Mouse (Mus musculus) kidney, adult 9 months (tissue): ENCODE measurements around the gene Myh6.
A peak's percentile ranks its signal among the peaks of the same experiment; 100 is the strongest.
"Not testable (repeated sequence)": the region's sequence is repeated elsewhere in the genome, so short reads cannot be mapped to it uniquely, and the experiment has no call there.

ENCODE experiments used
- DNase-seq: peaks from one replicate; pipeline ENCODE4 v3.0.0; 2022

Myh6 gene

DNA sequence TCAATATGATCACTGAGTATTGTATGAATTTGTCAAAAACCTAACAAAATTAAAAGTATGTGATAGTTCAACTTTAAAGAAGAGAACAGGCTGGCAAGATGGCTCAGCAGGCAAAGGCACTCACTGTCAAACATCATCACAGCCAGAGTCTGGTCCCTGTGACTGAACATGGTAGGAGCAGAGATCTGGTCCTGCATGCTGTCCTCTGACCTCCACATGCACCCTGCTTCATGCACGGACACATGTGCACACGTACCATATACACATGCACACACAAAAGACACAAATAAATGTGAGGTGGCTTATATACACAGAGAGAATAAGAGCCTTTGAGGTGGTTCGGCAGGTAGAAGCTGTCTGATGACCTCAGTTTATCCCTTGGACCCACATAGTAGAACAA lies 11.2 kb downstream of the Myh6 start:
- no peak for DNase-seq

DNA sequence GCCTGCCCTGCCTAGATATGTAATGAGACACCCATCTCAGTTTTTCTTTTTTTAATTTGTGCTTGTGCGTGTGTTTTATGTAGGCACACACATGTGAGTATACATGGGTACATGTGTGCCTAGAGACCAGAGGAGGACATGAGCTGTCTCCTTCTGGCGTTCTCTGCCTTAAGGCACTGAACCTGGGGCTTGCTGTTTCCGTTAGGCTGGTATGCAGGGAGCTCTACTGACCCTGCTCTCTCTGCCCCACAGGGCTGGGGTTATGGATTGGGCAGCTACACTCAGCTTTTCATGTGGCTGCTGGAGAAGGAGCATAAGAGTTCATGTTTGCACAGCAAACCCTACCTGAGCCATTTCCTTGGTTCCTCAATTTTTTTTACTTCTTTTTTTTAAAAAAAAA lies 12.3 kb downstream of the Myh6 start:
- no peak for DNase-seq

DNA sequence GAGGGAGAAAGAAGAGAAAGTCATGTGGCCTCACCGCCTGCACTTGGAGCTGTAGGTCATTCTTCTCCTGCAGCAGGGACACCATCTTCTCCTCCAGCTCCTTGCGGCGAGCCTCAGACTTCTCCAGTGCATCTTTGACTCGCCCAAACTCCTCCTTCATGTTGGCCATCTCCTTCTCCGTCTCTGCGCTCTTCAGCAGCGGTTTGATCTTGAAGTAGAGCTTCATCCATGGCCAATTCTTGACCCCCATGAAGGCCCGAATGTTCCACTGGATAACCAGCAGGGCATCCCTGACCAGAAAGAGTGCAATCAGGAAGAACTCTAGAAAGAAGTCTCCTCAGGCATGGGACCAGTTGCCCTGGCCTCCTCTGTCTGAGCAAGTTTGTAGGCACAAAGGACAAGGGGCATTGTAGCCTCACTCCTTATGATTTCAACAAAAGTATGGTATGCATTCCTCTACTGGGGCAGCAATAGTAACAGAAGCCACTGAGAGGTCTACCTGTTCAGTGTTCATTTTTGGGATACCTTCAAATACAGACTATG lies 13.0 kb downstream of the Myh6 start:
- no peak for DNase-seq

DNA sequence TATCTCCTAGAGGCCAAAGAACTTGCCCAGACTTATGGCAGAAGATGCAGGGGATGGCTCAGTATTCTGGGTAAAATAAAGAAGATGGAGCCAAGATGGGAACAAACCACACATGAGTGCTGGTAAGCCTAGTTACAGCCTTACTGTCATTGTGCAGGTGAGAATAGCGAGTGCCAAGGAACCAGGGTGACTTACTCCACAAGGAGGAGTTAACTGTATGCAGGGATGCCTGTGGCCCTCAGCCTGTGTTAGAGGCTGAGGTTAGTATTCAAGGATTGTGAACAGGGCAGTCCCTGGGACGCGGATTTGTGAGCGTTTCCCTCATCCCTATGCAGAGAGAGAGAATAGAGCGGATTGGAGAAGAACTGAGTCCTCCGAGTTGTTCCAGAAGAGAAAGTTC lies 15.1 kb downstream of the Myh6 start:
- no peak for DNase-seq

DNA sequence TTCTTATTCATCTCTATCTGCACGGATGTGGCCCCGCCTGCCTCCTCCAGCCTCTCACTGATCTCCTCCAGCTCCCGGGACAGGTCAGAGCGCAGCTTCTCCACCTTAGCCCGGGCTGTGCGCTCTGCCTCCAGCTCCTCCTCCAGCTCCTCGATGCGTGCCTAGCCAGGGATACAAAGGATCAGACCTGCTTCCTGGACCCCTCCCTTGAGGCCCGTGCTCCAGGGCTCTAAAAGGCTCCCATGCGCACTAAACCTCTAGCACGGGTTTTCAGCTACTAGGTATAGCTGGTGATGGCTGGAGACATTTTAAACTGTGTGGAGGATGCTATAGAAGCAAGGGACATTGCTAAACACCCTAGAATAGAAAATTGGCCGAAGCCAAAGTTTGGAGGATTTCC lies 16.2 kb downstream of the Myh6 start:
- no peak for DNase-seq

DNA sequence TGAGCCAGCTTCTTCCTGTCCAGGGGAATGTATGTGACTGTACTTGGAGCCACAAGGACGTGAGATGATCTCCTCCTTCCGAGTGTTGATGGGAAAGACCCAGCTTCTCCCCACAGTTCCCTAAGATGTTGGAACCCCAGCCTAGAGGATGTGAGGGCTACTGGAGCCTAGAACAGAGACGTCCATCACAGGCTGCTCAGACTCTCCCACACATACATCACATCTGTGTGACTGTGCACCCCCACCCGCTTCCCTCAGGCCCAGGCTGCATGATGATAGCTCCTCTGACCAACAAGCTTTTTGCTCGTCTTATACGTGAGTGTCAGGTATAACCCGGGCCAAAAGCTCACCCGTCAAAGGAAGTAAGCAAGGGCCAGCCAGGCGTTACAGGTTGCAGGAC lies 17.9 kb downstream of the Myh6 start:
- DNase-seq, result no peak

DNA sequence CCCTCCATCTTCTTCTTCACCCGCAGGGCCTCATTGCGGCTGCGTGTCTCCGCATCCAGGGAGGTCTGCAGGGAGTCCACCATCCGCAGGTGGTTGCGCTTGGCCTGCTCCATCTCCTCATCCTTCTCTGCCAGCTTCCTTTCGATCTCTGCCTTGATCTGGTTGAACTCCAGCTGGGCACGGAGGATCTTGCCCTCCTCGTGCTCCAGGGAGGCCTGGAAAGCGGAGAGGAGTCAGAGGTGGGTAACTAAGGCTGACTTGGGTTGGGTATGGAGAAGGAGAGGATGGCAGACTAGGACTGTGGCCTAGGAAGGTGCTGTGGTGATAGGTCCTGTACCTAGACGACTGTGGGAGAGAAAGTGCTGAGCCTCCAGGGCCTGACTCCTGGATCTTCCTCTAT lies 19.7 kb downstream of the Myh6 start:
- DNase-seq, result not testable (repeated sequence)

DNA sequence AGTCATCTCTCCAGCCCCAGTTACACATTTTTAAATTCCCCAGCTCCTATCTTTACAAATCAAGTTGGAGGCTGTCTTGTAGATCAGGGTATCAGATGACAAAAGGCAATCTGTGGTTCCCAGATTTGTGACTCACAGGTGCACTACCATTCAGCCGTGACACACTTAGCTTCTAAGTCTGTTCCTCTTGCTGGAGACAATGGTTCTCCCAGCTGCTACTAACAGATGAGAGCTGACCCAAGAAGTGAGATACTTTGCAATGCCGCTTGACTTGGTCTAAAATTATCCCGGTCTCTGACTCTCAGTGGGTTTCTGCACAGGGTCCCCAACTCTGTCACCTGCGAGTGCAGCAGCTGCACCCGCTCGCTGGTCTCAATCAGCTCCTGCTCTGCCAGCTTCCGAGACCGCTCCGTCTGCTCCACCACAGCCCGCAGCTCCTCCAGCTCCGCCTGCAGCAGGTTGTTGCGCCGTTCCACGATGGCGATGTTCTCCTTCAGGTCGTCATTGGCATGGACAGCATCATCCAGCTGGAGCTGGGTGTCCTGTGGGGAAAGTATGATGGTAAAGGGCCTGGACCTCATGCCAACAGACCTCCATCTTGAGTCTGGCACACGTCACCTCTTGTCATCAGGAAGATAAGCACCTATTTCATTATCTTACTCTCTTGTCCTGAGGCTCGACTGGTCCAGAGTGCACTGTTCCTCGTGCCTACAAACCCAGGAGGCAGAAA lies 20.6 kb downstream of the Myh6 start:
- DNase-seq, result no peak

DNA sequence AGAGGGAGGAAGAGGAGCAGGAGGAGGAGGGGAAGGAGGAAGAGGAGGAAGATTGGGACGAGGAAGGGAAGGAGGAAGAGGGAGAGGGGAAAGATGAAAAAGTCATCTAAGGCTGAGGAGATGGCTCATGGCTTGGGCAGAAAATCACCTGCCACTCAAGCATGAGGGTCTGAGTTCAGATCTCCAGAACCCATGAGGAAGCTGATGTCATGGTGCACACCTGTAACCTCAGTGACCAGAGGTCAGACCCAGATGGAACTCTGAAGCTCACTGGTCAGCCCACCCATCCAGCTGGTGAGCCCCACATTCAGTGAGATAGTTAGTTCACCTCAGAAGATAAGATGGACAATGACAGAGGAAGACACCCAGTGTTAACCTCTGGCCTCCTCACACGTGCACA lies 21.8 kb downstream of the Myh6 start:
- DNase-seq, result no peak

DNA sequence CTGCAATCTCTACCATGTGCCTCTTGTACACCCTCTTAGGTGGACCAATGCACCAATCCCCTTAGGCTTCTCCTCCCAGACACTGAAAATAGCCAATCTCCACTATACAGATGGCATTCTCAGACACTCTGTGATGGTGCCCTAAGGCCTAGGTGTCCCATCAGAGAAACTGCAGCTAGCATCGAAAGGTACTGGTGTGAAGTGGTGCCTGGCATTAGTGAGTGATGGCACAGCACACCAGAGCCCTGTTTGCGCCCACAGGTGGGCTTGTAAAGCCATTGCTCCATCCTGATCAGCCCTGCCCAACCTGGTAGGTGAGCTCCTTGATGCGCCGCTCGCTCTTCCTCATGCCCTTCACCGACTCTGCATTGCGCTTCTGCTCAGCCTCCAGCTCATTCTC lies 22.8 kb downstream of the Myh6 start:
- no peak for DNase-seq

DNA sequence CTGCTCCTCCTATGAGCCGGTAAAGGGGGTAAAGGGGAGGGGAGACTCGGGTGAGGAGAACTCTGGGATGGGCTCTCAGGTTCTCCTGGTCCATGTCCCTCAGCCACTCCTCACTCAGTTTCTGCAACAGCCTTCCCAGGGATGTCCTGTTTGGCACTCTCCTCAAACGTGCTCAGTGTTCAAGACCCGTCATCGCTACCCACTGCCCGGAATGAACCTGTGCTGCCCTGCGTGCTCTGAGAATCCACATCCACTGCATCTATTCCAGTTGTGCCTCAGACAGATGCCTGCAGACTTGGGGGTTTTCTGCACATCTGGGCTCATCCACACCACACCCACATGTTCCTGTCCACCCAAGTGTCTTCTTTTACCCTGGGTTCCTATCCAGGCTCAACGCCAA lies 24.2 kb downstream of the Myh6 start:
- DNase-seq, result no peak

DNA sequence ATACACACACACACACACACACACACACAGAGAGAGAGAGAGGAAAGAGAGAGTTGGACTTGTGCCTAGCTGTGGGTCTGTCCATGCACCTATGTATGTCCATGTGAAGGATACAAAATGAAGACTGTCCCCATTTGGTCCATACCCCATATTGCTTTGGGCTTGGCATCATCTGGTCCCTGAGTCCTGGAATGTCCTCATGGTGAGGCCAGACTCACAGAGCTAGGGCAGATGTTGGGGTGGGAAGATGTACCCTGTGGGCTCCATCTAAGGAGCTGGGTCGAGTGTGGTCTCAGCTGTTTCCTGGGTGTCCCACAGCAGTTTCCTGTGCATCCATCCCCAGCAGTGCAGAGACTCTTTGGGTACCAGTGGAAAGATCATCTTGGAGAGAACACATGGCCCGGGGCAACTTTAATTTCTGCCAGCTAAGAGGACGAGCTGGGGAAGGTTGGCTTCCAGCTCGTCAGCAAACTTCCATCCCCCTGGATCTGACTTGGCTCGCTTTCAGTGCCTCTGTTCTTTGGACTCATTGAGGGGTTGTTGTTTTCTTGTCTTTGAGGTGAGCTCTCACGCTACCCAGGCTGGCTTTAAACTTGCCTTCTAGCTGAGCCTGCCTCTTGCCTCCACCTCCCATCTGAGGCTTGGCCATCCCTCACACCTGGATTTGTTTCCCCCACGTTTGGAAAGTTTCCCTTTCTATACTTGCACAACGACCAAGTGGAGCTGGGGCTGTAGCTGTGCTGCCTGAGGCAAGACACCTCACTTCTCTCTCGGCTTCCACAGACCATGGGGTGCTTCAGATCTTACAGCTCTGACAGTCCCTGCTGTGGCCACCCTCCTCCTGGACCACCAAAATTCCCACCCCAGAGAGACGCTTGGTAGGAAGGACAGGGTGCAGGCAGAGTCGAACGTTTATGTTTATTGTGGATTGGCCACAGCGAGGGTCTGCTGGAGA lies 25.4 kb downstream of the Myh6 start:
- peak; percentile 66 for DNase-seq

DNA sequence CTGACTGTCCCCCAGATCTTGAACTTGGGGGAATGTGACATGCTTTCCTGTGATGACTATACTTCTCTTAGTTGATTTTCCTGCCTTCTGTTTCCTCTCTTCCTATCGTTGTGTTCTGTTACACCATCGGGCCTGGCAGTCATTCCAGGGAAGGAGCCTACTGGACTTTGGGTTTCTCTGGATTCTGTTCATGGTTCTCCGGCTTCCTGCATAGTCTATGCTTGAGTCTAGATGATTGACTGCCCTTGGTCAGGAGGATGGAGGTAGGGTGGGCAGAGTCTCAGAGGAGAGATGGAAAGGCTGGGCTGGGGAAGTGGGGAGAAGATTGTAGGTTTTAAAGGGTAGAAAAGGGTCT lies 26.6 kb downstream of the Myh6 start:
- peak; percentile 51 for DNase-seq

DNA sequence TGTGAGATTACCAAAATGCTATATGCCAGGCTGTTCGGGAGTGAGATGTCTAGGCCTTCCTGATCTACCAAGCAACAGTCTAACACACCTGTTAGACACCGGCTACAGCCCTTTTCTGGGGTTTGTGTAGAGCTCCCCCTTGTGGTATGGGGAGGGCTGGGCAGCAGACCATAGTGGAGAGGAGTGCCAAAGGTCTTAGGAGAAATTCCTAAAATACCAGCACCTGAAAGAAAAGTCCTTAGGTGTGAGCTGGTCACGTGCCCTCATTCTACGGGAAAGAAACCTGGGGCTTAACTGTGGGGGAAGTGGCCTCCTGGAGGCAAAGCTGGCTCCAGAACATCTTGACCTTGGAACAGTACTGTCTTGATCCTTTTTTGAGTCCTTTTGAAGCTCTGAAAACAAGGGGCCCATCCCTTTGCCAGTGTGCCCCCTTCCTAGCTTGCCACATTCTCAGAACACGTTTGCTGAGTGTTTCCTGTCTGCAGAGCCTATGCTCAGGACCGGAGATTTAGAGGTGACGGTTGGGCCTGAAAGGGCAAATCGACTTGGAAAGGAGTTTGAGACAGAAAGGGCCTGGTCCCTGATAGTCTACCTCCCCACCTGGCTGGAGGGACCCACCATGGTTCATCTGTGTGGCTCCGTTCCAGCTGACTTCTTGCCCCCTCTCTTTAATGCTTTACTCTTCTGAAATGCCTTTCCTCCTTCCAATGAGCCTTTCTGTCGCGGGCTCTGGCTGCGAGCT lies 27.1 kb downstream of the Myh6 start:
- peak; percentile 91 for DNase-seq

DNA sequence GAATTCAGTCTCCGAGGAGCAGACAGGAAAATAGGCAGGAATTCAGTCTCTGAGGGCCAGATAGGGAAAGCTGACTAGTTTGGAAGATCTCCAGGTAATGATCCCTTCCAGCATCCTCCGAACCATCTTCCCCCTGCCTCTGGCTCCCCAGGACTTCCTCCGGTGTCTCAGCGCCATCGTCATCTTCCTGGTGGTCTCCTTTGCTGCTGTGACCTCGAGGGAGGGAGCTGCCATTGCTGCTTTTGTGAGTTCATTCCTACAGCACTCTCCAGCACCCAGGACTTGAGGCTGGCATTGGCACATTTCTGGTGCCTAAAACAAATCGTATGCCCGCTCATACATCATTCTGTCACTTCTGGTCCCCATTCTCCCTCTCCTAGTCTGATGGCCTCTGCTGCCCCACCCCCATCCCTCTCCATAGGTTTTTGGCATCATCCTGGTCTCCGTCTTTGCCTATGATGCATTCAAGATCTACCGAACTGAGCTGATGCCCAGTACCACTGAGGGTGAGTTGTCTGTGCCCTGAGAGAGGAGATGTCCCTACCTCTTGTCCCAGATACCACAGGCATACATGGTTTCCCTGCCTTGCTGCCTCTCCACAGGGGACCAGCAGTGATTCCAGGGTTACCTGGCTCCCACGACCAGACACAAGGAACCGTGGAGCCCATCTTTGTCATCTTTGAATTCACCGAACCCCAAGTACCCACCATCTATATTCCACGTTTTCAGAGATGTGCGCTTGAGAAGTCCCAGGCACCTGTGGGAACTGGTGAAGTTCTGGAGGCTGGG lies 28.1 kb downstream of the Myh6 start:
- no peak for DNase-seq

DNA sequence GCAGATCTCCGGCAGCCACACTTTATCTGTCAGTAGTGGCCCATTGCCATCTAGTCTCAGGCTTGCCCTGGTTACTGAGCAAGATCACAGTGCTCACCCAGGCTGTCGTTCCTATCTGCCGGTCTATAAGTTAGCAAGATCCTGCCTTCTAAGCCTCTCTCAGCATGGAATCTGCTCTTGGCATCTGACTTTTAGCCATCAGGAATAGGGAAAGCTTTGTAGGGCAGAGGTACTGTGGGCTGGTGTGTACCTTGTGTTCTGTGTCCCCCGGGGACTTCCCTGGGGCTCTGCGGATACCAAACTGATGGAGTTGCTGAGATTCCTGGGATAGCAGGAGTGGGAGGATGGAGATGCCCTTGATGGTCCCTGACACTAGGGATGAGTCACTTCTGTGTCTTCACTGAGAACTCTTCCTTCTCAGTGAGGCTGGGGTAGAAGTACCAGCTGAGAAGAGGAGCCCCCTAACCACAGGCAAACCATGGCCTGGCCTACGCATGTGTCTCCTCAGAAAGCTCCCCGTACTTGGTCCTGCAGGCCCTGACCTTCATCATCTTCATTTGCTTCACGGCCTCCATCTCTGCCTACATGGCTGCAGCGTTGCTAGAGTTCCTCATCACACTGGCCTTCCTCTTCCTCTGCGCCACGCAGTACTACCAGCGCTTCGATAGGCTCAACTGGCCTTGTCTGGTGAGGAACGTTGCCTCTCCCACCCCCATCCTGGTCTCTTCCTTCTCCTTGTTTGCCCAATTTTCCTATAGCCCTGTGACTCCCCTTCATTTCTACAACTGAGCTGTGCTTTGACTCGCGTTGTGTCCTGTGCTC lies 29.2 kb downstream of the Myh6 start:
- DNase-seq, result no peak

DNA sequence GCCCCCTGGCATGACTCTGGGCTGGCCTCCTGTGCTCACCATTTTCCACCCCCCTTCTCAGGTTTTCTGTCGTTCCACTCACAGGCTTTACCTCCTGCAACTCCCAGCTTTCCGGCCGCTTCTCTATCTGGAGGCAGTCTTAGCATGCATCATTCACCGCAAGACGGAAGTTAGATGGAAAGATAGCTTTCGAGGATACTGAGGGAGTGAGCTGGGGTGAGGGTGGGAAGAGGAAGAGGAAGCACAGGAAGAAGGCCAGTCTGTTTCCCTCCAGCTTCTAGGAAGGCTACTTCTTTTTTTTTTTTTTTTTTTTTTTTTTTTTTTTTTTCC lies 29.9 kb downstream of the Myh6 start:
- no peak for DNase-seq

DNA sequence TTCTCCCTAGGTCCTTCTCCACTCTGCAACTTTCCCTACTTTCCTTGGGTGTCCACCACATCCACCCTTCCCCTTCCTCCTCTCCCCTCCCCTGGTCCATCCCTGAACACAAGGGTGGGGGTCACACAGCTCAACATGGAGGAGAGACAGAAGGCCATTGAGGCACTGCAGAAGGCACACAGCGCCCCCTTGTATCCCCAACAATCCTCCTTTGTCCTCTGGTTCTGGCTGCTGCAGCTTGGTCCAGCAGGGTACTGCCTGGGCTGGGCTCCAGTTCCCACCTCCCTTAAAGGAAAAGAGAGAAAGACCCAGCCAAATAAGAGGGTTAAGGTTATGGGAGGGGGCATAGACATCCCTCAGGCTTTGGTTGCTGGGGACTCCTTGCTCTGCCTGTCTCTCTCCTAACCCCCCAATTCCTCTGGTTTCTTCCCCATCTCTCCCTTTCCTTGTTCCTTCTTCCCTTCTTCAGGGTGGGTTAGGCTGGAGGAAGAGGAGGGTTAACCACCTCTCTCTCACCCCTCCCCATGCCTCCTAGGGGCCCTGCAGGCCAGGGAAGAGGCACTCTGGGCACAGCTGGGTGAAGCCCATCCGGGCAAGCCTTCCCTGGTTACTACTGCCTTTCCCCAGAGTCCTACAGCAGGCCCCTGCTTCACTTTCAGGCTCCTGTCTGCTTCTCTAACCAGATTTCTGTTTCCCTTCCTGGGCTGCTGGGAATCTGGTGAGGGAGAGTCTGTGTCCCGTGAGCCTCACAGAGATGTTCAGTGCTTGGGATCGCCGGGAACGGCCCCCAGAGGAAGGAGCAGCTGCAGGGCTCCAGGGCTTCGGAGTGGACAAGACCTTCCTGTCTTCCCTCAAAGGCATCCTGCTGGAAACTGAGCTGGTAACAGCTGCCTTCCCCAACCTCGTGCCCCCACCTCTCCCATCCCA lies 30.6 kb downstream of the Myh6 start, which contains the start of gene Cmtm5:
TSS of gene Cmtm5 (plus strand) at position 358 of the 927 bp plus-strand sequence.
- DNase-seq, result no peak

DNA sequence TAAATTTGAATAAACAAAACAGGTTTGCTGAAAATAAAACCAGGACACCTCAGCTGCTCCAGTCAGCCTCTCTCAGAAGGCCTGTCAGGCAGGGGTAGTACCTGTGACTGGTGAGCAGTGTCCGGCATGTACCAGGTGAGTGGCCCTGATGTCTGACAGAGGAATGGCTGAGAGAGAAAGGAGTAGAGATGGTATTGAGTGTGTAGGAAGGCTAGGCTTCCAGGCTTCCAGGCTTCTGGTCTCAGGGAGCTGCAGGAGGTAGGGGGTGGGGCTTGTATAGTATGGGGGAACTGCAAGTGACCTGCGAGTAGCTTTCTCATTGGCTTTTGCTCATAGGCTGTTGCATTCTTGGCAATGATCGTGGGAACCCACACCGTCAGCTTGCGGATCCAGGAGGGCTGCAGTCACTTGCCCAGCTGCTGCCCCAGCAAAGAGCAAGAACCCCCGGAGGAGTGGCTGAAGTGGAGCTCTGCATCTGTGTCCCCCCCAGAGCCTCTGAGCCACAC lies 34.0 kb downstream of the Myh6 start, which contains the start of gene Il25:
TSS of gene Il25 (plus strand) at position 51 of the 506 bp plus-strand sequence.
- no peak for DNase-seq

DNA sequence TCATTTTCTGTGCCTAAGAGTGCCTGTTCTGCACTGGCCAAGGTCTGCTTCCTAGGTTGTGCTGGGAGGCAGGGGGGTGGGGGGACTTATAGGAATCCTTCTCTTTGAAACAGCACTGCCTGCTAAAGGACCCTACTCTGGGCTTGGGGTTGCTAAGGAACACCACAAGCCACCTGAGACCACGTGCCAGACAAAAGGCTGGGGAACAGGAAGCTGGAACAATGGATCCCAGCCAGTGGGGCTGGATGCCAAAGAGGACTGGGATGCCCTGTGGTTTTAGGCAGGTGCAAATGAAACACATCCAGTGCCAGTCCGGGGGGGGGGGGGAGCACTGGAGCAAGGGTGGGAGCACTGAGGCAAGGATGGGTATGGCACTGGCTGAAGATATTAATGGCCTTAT lies 36.3 kb downstream of the Myh6 start:
- DNase-seq, result no peak
